Mouse (Mus musculus) frontal cortex, postnatal 25 days (tissue): ENCODE measurements at regions not wholly inside any gene's neighbourhood (a gene's known extent, or its start where the extent isn't known, plus 50 kb on each side); places are given as distances from the start of the nearest gene placed in this dataset.

Experiments
- DNase-seq, 2 experiments: peaks; one replicate each; pipeline ENCODE4 v3.0.0; 2022; ENCODE audit warnings: low spot score in 2 of 2

DNA sequence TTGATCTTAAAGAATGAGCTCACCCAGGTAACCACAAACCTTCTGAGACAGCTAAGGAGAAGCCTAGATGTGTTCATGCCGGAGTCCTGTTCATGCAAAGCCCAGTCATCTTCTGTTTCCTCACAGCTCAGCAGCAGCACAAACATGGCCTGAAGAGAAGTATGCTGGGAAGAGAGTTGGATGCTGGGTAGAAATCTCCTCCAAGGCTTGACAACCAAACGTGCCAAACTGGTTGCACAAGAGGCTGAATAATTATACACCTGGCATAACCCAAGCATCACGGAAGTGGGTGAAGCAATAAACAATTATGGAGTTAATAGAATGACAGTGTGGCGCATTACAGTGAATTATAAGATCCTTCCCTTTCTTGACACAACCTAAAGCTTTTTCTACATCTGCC lies 404.0 kb upstream of the Acvr2a start:
- DNase-seq, result no peak

- no peak for DNase-seq
These were observed 402.5 kb upstream of the Acvr2a start for GRCm38 (mm10) chr2:48411392-48411791.

DNA sequence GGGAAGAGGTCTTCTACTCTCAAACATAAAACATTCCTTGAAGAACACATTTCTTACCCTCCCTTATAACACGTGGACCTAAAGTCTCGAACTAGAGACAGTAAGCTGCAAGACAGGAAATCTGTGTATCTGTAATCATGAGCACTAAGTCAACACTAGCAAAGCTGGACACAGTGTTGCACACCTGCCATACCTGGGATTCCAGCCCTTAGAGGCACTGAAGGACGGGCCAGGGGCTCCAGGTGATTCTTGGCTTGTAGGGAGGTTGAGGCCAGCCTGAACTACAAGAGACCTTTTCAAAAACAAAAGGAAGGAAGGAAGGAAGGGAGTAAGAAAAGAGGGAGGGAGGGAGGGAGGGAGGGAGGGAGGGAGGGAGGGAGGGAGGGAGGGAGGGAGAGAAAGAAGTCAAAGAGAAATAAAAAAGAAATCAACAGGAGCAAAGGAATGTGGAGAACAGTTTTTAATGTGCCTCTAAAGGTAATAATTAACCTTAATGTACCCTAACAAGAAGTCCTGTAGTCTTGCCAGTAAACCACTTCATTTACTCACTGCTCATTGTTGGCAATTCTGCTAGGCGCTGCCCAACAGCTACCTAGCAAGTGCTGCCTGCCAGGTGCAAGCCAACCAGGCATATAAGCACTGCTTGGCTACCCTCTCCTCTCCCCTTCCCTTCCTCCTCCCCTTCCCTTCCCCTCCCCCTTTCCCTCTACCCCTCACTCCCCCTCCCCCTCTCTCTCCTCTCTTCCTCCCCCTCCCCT lies 401.0 kb upstream of the Acvr2a start:
- no peak for DNase-seq

- no peak for DNase-seq
These were observed 399.1 kb upstream of the Acvr2a start for GRCm38 (mm10) chr2:48414596-48415481.

- DNase-seq, result no peak
These were observed 397.6 kb upstream of the Acvr2a start for GRCm38 (mm10) chr2:48416207-48416750.

- DNase-seq, result no peak
These were observed 396.8 kb upstream of the Acvr2a start for GRCm38 (mm10) chr2:48417000-48417596.

DNA sequence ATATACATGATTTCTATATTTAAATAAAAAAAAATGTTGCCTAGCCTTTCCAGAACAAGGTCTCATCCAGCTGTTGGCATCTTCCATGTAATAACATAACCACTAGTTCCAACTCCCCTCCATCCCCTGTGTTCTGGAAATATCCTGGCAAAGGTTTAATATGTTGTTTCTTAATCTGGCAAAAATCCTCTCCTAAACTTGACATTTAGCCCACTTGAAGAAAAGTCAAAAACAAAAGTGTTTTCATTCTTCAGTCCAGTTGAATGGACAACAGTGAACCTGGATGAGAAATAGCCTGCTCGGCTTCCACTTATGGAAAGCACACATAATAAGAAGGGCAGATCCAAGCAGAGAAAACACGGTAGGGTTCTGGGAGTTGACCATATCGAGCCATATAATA lies 393.1 kb upstream of the Acvr2a start:
- no peak for DNase-seq

- DNase-seq, result no peak
These were observed 390.0 kb upstream of the Acvr2a start for GRCm38 (mm10) chr2:48423861-48424442.

- no peak for DNase-seq
These were observed 389.3 kb upstream of the Acvr2a start for GRCm38 (mm10) chr2:48424562-48424961.

DNA sequence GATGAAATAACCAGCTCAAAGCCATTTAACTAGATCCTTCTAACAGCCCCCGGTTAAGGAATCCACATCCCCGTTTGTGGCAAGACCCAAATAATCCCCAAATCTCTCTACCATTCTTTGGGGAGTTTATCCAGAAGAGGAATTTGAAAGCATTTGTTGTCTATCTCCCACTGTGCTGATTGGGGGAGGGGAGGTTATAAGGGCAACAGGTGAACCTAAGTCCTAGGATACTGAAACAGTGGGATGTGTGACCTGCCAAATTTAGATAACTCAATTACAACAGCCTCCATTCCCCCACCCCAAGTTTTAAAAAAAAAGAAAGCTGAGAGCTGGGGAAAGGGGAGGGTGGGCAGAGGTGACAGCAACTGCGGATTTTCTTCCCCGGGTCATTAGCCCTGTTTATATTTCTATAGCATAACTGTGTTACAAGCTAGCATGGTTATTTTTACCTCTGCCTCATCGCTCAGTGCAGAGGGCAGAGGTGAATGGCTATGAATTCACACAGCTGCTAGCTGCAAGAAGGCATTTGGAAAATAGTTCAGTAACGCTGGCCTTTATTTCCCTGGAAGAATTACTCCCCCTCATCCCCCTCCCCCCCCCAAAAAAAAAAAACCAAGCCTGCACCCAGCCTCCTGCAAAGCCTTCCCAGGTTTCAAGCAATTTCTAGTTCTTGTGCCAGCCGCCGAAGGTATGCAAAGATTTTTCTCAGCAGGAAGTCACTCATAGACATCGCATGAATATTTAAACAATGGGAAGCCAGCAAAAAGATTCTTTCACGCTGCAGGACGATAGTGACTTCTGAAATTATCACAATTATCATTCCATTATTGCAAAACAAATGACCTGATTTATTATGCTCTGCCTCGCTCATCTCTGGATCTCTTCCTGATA lies 388.5 kb upstream of the Acvr2a start:
- no peak for DNase-seq

DNA sequence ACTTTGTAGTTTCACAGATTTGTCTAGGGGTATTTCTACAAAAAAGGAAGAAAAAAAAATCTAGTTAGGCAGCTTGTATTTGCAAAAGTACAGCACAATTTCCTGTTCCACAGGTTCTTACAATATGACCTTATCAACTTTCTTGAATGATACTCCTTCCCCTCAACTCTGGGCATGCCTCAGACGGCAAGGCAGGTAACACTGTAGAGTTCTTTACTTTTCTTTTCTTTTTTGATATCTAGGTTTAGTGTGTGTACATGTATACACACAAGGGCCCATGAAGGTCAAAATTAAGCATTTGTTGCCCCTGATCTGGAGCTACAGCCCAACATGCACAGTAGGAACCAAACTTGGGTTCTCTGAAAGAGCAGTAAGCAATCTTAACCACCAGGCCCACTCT lies 381.4 kb upstream of the Acvr2a start:
- DNase-seq, result no peak

GRCm38 (mm10) chr2:48441296-48441990 lies 372.5 kb upstream of the Acvr2a start:
- no peak for DNase-seq

- DNase-seq, result no peak
These were observed 371.8 kb upstream of the Acvr2a start for GRCm38 (mm10) chr2:48441991-48442544.

DNA sequence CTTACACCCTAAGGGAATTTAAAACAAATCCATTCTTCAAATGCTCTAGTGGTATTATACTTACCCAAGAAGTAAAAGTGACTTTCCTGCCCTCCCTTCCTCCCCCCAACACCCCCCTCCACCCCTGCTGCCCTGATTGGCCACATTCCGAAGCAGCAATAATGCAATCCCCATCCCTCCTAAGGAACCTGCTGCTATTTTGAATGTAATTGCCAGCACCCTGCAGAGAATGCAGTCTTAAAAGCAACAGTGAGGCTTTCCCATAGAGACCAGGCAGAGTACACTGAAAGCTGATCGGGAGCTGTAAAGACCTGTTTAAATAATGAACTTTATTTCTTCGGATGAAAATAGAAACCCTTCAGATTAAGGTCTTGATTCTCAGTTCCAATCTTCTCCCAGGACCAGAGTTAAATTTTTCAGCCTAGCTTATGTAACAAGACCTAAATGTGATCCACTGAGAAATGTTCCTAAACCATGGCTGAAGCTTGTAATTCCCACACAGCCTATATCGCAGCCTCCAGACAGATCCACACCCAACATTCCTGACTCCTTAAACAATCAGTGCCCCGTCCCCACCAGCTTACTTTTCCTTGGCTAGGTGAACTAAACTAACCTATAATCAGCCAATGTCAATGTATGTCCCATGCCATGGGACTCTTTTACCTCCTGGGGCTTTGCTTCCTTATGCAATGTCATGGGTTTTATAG lies 367.9 kb upstream of the Acvr2a start:
- no peak for DNase-seq

DNA sequence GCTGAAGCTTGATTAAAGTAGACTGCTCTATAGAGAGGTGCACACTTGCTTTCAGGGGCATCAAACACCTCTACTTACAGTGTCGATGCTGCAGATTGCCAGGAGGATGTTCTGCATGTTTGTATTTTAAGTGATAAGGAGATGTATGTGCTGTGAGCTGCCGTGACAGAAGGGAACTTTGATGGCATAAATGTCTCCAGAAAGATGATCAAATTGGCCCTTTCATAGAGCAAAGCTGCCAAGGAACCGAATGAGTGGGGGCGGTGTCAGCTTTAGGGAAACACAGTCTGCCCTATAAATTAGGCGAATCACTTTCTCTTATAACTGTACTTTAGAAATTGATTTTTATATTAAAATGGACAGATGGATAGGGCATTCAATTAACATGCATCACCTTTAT lies 367.3 kb upstream of the Acvr2a start:
- no peak for DNase-seq

GRCm38 (mm10) chr2:48449165-48449842 lies 364.6 kb upstream of the Acvr2a start:
- no peak for DNase-seq

DNA sequence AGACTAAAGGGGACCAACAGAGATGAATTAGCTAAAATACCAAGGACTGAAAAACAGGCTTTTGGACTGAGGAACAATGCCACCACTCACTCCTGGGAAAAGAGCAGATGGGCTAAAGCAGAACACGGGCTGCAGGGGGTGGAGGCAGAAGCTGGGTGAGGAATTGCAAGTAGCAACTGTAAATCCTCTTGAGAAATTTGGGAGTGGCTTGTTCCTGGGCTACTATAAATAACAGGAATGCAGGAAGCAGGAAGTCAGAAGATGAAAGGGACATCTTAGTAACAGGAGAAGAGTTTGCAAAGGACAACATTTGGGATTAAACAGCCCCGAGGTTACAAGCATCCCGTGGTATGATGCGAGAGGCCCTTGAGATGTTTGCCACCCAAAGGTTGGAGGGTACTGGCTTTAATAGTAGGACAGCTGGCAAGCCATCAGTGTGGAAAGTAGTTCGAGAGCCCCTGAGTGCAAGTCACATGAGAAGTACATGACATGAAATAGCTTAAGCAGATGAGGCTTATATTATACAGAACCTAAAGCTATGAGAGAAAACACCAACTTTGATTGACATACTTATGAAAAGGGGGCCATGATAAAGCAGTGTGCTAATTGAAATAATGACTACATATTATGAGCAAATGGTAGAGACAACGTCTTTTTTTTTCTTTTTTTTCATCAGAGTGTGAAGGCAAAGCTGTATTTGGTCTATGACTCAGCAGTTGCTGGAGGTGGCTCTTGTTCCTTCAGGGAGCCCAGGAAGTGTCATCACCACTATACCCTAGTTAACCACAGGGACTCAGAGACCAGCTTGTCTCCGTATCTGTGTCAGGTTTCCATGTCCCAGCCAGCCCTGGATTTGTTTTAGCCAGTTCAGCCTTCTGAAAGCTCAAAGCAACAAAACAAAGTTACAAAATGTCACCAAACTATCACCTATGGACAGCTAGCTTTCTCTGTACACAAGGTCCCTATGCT lies 357.6 kb upstream of the Acvr2a start:
- DNase-seq, result no peak

- no peak for DNase-seq
These were observed 356.8 kb upstream of the Acvr2a start for GRCm38 (mm10) chr2:48457117-48457516.
